Mouse (Mus musculus): ENCODE data around the gene Cbfa2t3.

The Cbfa2t3 gene

DNA sequence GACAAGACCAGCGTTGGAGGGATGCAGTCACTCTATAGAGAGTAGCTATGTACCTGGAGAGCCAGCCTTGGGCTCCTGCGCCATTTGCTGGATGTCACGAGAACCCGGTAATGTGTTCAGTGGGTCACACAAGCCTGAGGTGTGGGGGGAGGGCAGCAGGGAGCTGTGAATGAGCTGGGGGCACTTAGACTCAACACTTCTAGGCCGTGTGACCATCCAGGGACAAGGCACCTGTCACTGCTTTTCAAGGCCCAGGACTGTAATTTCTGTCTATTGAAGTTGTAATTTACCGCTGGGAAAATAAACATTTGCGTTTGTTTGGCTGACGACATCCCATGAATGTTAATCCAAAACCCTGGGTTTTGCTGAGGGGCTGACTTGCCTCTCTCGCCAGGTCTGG is 12.0 kb downstream of the Cbfa2t3 start:
- DNase-seq (ENCODE audit: low spot score): no peak

DNA sequence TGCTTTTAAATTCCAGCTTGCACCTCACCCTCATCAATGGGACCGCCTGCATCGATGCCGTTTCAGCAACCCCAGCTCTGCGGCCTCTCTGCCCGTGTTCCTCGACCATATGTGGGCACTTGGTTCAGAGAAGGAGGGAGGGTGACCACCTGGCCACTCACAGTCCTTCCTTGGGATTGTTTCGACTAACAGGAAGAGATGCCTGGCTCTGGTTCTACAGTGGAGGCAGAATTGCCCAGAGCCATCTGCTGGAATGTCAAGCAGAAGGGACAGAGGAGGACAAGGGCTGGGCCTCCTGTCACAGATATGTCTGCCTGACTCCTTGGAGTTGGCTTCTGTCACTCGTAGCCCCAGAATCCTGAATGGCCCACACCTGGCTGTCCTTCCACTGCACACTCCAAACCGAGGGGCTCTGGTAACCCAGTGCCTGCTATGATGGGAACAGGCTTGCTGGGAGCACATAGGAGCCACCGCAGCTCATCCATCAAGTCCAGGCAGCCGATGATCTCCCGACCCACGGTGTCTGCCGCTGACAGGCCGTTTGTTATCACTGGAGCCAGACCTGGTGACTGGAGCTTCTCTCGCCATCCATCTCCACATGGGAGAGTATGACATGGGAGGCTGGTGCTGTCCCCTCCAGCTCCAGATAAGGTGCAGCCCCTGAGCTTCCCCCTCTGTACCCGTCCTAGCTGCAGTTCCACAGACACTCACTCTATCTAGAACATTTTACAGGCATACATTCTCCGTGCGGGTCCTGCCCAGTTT is 13.6 kb downstream of the Cbfa2t3 start:
- no peak for DNase-seq (ENCODE audit: low spot score)

DNA sequence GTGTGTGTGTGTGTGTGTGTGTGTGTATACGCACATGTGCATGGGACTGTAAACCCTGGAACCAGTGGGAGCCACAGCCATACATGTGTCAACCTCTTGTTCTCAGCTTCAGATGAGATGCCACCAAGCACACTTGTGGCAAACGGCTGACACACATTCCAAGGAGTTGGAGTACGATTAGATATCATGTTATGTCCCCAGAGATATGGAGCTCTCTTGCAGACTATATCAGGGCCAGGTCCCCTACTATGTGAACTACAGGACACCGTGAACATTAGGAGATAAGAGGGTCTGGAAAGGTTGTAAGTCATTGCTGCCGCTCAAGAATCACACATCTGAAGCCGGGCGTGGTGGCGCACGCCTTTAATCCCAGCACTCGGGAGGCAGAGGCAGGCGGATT is 16.1 kb downstream of the Cbfa2t3 start:
- DNase-seq (ENCODE audit: low spot score): no peak

DNA sequence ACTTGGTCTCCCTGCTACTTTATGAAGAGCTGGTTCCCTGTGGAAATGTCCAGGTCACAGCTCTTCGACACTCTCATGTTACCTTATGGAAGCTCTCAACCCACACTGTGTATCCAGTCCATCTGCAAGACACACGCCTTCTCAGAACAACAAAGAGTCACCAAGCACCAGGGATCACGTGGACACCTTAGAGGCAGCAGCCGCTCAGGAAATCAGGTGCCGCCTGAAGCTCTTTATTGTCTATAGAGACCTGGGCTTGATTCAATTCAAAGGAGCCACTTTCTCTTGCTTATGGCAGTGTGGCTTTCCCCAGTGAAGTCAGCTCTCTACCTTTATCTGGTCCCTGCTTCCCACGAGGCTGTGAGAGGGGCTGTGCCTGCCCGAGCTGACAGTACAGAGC is 18.7 kb downstream of the Cbfa2t3 start:
- no peak for DNase-seq (ENCODE audit: low spot score)

DNA sequence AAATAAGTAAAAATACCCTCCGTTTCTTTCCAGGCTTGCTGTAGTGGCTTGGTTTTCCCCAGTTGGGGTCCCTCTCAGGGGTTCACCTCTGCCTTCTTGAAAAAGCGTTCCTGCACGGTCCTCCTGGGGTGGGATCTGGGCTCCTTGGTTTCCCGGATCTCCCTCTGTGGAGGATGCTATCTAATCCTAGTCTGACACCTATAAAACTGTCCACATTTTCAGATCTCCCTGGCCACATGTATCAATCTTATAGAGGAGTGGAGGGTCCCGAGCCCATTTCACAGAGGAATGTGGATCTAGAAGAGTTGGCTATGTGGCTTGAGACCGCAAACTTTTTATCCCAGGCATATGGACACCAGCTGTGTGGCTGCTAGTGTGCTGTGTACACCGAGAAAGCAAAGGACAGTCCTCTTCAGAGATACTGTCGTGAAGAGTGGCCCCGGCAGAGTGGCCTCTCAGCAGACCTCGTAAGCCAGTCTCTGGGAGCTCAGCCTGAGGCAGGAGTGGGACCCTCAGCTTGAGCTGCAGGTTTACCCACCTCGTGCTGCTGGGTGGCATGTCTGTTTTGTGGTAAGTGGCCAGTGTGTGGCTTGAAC is 19.5 kb downstream of the Cbfa2t3 start:
- DNase-seq (ENCODE audit: low spot score): no peak

DNA sequence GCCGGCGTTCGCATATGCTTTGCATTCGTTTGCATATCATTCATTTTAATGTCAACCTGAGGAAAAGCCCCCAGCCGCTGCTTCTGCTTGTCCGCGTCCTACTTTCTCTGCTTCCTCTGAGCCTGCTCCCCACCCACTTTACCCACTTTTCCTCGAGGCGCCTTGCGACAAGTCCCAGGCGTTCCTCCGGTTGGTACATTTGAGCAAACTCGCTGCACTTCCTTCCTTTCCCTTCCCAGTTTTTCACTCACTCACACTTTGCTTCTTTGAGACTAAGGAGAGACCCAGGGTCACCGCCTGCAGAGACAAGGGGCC is 20.1 kb downstream of the Cbfa2t3 start:
- no peak for DNase-seq (ENCODE audit: low spot score)

DNA sequence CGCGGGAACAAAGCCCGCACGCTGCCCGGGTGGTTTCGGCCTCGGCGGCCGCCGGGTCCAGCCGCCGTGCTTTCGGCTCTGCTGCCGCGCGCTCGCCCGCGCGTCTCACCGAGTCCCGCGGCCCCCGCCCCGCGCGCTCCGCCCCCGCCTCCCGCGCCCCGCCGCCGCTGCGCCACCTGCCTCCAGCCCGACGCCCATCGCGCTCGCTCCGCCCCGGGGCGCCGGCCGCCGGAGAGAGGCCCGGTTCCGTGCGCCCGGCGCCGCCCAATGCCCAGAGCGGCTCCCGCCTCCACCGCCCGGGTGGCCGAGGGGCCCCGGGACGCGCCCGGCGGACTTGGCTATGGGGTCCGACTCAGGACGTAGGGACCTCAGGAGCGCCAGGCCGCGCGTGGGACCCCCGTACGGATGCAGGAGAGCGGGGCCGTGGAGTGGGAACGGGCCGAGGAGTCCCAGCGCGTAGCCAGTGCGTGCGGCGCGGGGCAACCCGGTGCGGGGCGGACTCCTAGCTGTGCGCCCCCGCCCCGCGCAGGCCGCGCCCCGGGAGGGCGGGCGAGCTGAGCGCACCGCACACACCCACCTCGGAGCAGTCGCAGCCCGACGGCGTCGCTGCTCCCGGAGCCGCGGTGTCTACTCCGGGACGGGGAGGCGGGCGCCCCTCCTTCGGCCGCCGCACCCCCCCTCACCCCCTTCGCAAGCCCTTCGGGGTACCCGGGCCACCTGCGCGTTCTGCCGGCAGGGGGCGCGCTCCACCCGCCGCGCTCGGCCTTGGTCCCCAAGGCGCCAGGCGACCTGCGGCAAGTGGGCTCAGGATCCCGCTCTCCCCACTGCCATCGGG is 20.6 kb downstream of the Cbfa2t3 start:
- peak; percentile 54 for DNase-seq (ENCODE audit: low spot score)

DNA sequence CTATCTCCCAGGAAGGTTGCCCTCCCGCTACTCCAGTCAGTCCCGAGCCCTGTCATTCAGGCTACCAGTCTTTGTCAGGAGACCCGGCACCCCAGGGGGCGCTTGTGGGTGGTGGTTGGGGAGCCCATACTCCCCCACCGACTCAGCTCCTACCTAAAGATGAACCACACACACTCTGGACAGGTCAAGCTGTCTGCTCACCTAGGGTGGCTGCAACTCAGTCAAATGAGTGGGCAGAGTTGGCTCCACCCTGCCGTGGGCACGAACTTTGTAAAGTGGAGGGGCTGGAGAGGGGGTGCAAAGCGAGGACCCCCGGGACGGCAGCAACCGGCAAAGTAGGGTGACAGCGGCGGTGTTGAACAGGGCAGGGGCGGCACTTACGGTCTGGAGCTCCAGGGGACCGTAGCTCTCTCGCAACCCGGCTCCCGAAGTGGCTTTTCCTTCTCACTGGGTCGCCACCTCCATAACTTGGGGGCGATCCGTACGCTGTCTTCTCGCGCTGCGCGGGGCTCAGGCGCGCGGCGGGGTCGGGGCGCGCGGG is 21.4 kb downstream of the Cbfa2t3 start:
- no peak for DNase-seq (ENCODE audit: low spot score)

DNA sequence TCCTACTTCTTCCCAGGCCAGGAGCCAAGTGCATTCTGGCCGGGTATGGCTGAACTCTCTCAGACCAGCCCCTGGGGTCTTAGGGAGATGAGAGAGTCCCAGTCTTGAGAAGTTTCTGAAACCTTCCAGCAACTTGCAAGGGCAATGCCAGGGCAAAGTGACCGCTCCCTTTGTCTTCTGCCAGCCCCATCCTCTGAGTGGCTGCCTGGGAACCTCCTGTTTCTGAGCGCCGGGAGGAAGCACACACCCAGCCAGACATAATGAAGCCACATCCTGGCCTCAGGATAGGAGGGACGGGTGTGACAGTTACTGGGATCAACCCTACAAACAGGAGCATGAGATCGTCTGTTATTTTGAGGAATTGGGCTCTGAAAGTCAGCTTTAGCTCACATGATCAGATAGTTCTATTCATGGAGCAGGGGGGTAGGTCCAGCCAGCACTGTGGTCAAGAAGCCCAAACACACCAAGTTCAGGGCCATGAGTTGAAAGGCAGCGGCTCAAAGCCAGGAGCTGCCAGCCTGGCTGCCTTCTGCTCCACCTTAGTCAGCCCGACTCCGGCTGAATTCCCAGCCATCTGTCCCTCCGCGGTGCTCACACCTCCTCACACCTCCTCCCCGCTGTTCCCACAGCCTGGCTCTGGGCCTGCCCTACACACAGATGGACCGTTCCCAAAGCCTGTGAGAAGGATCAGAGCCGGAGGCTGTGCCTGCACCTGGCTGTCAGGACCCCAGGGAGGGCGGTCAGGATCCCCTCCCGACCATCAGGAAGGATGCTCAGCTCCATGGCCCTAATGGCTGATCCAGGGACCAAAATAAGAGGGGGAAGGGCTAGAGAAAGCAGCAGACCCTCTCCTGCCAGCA is 22.1 kb downstream of the Cbfa2t3 start:
- no peak for DNase-seq (ENCODE audit: low spot score)

DNA sequence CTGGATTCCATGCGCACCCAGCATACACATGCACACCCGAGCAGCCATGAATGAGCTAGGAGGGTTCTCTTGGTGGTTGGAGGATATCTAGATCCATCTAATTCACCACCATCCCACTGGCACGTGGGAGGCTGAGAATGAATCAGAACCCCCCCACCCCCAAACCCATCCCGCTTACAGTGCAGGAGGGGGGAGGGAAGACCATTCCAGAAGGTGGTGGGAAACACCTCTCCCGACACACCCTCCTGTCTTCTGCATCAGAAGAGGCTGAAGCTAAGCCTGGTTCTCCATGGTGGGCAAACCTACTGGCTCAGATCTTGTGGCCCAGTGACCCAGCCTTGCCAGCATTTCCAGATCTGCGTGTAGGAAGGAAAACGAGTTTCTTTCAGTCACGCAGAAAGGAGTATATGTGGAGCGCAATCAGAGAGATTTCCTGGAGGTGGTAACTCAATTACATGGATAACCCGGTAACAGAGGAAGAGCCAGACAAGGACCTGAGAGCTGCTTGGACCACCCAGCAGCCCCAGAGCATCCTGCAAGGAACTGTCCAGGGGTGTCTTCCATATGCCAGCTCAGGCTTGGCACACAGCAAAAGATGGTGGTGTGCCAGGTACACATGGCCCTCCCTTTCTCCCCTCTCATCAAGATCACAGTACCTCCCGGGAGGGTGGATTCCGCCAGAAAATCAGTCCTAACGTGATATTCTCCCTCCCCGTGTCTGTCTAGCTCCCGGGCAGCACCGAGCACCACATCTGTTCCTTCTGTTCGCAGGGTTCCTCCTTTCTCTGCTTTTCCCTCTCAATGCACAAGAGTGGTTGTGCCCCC is 23.1 kb downstream of the Cbfa2t3 start:
- DNase-seq (ENCODE audit: low spot score): no peak

DNA sequence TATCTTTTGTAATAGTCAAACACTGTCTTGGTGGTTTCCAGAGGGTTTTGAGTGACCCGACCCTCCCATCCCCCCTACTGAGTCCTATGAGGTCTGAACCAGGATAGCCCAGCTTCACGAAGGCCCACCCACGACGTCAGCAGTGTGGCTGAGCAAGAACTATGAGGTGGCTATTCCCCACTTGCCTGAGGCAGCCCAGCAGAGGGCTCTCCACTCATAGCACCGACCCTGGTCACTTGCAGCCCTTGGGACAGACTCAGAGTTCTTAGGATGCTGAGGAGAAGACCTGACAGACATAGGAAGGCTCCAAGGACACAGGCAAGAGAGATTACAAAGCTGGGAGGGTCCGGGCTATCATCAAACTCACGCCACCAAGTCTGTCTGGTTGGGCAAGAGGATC is 23.9 kb downstream of the Cbfa2t3 start:
- DNase-seq (ENCODE audit: low spot score): no peak

DNA sequence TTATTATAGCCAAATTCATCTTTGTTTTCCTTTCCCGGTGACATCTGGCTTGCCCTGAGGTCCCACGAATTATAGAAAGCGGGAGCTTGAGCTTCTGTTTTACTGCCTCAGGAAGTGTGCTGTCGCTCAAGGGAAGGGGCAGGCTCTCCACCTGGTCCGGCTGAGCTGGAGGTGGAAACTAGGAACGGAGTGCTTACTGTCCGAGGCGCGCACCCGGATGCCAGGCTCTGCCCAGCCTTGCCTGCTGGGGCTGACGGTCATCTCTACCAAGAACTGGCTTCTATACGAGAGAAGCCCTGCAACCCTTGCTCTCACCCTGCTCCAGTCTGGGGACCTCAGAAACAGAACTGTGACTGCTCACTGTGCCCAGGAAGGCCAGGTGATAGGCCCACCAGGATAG is 24.9 kb downstream of the Cbfa2t3 start:
- DNase-seq (ENCODE audit: low spot score): no peak

DNA sequence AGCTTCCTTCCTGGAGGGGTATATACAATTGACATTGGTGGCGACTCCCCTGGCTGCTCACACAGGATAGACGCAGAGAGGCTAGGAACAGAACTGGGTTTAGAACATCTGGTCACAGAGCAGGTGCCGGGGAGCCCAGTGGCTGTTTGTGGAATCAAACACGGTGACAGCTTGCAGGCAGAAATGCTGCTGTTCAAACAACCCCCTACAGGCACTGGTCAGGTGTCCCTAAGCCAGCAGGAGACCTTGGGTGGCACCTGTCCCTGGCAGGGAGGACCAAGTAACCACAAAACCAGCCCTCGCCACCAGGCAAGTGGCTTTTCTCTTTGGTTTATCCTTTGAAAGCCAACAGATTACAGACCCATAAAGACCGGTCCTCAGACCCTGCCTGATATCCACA is 27.0 kb downstream of the Cbfa2t3 start:
- no peak for DNase-seq (ENCODE audit: low spot score)

DNA sequence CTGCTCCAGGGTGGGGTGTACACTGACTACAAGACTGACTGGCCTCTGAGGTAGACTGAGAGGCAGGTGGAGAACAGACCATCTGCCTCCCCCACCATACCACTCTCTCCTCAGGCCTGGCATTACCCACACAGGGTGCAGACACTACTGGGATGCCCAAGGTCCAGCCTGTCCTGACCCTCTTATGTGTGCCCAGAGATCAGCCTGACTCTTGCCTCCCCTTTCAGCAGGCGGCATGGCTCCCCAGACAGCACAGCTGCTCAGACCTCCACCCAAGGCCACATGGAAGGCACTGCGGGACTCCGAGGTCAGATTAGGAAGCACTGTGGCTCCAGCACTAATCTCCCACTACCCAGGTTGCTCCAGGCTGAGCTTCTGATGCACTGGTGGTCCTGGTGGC is 28.2 kb downstream of the Cbfa2t3 start:
- DNase-seq (ENCODE audit: low spot score): no peak

DNA sequence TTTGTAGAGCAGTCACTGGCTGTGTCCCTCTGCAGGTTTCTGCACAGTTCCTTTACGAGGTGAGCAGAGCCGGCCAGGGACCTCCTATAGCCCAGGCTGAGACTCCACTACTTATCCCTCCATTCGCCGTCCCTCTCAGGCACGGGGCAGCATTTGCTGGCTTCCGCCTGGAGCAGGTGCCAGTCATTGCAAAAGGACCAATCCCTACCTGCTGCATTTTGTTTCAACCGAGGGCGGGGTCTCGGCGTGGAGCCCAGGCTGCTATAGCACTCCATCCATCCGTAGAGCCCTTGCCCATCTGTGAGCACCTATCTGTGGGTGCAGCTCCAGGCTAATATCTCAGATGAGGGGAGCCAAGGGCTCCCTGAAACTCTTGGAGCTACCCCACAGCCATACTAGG is 28.9 kb downstream of the Cbfa2t3 start:
- no peak for DNase-seq (ENCODE audit: low spot score)

DNA sequence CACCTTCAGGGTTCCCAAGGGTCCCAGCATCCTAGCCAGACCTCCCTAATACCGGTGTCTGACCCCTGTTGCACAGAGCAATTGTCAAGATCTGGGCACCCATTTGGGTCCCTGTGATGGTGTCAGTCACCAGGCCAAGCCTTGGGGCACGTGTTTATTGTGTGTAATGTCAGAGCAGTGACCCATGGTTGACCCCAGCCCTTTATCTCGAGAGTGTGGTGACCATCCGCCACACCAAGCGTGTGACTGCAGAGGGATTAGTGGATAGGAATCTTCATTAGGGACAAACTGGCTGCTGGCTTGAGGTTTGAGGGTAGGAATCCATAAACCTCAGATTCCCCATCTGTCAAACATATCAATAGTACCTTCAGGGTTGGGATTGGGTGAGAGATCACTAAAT is 29.5 kb downstream of the Cbfa2t3 start:
- DNase-seq (ENCODE audit: low spot score): no peak

DNA sequence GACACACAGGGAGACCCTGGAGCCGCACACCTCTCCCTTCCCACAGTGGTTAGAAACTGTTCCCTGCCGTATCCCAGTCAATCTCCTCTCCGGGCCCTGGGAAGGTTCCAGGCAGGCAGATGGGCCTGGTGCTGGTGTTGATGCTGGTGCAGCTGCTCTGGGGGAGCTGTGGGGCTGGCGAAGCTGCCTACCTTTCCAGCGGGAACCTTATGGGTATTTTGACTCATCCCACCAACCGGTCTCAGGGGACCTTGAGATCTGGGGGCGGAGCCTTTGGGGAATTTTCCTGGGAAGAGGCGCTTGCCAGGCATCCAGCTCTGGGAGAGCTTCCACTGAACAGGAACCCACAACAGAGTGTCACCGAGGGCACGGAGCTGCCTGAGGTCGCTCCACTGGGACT is 31.1 kb downstream of the Cbfa2t3 start:
- no peak for DNase-seq (ENCODE audit: low spot score)

DNA sequence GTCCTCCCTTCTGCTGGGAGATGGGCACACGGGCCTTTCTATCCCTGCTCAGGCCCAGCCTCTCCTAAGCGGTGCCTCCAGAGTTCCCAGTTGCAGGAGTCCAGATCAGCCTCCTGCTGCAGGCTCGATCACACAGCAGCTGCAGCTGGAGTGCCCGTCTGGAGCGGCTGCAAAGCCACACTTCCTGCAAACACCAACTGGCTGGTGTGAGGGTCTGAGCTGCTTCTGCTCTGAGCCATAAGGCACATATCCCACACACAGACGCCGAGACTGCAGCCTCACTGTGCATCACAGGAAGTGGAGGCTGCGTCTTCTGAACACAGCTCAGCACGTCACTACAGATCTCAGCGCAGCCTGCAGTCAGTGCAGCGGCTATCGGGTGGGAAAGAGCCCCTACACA is 32.1 kb downstream of the Cbfa2t3 start:
- DNase-seq (ENCODE audit: low spot score): no peak

DNA sequence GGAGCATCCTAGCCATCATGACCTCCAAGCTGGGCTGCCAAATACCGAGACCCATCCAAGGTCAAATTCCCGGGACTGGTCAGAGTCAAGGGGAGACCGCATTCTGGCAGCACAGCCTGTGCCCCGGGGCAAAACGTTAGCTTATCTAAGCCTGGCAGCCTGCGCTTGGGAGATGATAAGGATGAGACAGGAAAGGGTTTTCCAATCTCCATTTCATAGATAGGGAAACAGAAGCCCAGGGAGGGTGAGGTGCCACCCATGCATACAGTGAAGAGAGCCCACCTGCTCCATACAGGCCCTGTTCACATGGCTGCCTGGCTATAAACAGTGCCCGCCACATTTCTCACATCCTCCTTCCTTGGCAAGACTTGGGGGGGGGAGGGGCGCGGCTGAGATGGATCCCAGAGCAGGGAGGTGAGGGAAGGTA is 32.6 kb downstream of the Cbfa2t3 start:
- no peak for DNase-seq (ENCODE audit: low spot score)

DNA sequence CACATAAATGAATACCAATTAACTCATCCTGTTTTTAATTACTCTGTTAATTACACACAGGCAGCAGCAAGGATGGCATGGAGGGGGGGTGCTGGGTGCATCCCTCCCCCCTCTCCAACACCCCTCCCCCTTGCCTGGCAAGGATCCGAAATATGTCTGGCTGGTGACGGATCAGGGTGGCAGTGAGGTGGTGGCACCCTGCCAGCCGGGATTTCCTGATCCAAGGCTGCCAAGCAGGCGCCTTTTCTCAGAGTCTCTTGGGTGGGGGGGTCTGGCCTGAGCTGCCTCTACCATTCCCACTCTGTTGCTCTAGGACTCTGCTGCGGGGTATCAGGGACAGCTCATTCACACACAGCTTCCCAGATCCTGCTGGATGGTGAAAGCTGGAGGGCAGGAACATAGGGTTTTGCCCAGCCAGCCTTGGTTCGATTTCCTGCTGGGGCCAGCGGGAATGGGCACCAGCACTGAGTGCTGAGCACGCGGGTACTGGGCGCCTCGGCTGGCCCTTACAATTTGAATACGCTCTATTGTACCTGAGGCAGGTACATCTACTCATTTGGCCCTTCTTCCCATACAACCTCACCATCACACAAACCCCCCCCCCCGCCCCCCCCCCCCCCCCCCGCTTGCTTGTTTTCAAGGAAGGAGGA is 33.1 kb downstream of the Cbfa2t3 start:
- no peak for DNase-seq (ENCODE audit: low spot score)

DNA sequence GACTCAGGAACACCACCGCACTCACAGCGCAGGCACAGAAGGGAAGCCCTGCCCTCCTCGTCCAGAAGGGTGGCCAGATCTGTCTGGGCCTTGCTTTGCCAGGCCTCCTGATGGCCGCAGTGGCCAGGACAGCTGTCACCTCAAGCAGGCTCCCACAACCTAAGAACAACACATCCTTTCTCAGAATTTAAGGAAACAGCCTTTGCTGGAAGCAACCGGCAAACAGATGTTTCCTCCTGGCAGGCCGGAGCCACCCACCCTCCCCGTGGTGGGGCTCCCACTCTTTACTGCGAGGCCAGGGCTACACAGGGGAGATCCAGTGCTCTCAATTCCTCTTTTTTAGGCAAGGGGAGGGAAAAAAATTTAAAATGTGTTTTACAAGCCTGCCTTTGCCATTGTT is 33.7 kb downstream of the Cbfa2t3 start:
- DNase-seq (ENCODE audit: low spot score): no peak
